Mouse (Mus musculus) forebrain, postnatal 0 days (tissue): Measurements from ENCODE around the gene Ccdc36. TPM values are rescaled to one million over a fixed set of nuclear protein-coding genes. Genes with fewer than 3 reads are reported as not detected.

Experiments used
- ATAC-seq: fragments of 200-750 bp; cut with Nextera tagmentation; 2 replicates; pipeline ENCODE4 v1.8.0; 2017; ENCODE audit warnings: mild to moderate bottlenecking, moderate library complexity
- DNase-seq: peaks from one replicate; pipeline ENCODE4 v3.0.0-alpha.2; 2015
- H3K27ac ChIP-seq: fragments of 300-500 bp; sonication (generic); 2 replicates; pipeline ENCODE4 v1.5.1; 2014; ENCODE audit warnings: low read depth, mild to moderate bottlenecking, antibody characterized with exemption, low read length, moderate library complexity, mixed read lengths
- H3K27me3 ChIP-seq: fragments of 300-500 bp; sonication (generic); 2 replicates; pipeline ENCODE4 v1.6.1; 2014; ENCODE audit warnings: mild to moderate bottlenecking, low read length, mixed read lengths; ENCODE audit not compliant: insufficient read depth
- H3K36me3 ChIP-seq: fragments of 300-500 bp; sonication (generic); 2 replicates; pipeline ENCODE4 v1.6.1; 2014; ENCODE audit warnings: mild to moderate bottlenecking, moderate library complexity; ENCODE audit not compliant: insufficient read depth
- H3K4me1 ChIP-seq: fragments of 300-500 bp; sonication (generic); 2 replicates; pipeline ENCODE4 v1.6.1; 2014; ENCODE audit warnings: antibody characterized with exemption; ENCODE audit not compliant: insufficient read depth
- H3K4me2 ChIP-seq: fragments of 300-500 bp; sonication (generic); 2 replicates; pipeline ENCODE4 v1.6.1; 2014; ENCODE audit warnings: low read depth, mild to moderate bottlenecking, moderate library complexity
- H3K4me3 ChIP-seq: fragments of 300-500 bp; sonication (generic); 2 replicates; pipeline ENCODE4 v1.5.1; 2014; ENCODE audit warnings: low read depth, low read length, mixed read lengths
- H3K9ac ChIP-seq: fragments of 300-500 bp; sonication (generic); 2 replicates; pipeline ENCODE4 v1.6.1; 2014; ENCODE audit warnings: mild to moderate bottlenecking
- H3K9me3 ChIP-seq: fragments of 300-500 bp; sonication (generic); 2 replicates; pipeline ENCODE4 v1.6.1; 2016; ENCODE audit warnings: low read length
- CTCF ChIP-seq: sonication (generic); IDR thresholded peaks from 2 replicates; pipeline ENCODE4 v1.5.1; 2016; ENCODE audit warnings: antibody characterized with exemption, control low read depth, low read depth
- WGBS: fragments of 180-500 bp; shearing (Covaris S2); extraction: QIAGEN DNeasy Blood & Tissue Kit; methylation state at CpG from one replicate; pipeline ENCODE4 v1.1.7; 2014; 5-methylcytosine and 5-hydroxymethylcytosine counted together
- polyA plus RNA-seq: library from polyadenylated mRNA; unstranded; fragments of >200 nt; fragmentation: Nextera tagmentation; extraction: Ambion mirVana; gene quantifications from 2 replicates; pipeline ENCODE4 v1.2.1, GENCODE M21; 2015
- total RNA-seq: library from RNA; depleted of rRNA; stranded (reverse); fragments of >200 nt; gene quantifications from 2 replicates; pipeline ENCODE4 v1.2.3, GENCODE M21; 2014

The Ccdc36 gene
- total and polyA plus RNA-seq, 2 experiments from 2014 or later = 1.8 TPM

- Histone ChIP-seq H3K27ac (no peak overlapping the region), H3K9me3 (no peaks in the 10 kb centered on the region), H3K9ac (no peak overlapping the region), H3K4me2 (no peak overlapping the region), H3K4me3 (no peak overlapping the region), H3K4me1 (no peaks in the 10 kb centered on the region), H3K36me3 (no peaks in the 10 kb centered on the region), H3K27me3 (no peaks in the 10 kb centered on the region)
- peak; percentile 42 for TF ChIP-seq CTCF
- DNase-seq (peak; percentile 24), ATAC-seq (no peak)
- WGBS = 77% methylated on average over 1 of the region's 1 CpGs
Measured at GRCm38 (mm10) chr9:108412221-108412620, 16.1 kb downstream of the Ccdc36 start.

DNA sequence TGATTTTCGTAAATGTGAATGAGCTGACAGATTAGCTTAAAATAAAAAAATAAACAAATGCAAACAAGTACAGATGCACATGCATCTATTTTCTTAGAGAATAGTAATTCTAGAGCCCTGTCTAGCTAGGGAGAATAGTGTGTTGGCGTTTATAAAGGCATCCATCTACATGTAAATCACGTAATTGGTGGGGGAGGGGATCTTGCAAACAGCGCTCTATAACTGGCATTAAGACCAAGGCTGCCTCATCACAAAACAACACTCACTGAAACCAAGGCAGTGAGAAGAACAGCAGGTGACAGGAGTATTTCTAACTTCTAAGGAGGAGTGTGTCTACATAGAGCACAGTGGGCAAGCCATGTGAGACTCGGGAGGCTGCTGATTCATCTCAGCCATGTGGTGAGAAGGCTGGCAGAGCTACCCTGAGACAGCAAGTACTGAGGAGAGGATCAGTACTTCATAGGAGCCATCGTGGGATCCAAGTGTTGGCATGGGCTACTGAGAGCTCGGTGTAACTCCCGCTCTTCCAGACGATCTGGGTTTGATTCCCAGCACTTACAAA lies 16.8 kb downstream of the Ccdc36 start:
- TF ChIP-seq CTCF = no peak
- ATAC-seq (peak; percentile 48), DNase-seq (peak; percentile 39)
- Histone ChIP-seq H3K4me3 (no peak overlapping the region), H3K36me3 (no peaks in the 10 kb centered on the region), H3K9me3 (no peaks in the 10 kb centered on the region), H3K27me3 (no peaks in the 10 kb centered on the region), H3K4me2 (no peak overlapping the region), H3K4me1 (no peaks in the 10 kb centered on the region), H3K27ac (no peak overlapping the region), H3K9ac (no peak overlapping the region)
- 53% methylated on average over 9 of the region's 9 CpGs for WGBS

DNA sequence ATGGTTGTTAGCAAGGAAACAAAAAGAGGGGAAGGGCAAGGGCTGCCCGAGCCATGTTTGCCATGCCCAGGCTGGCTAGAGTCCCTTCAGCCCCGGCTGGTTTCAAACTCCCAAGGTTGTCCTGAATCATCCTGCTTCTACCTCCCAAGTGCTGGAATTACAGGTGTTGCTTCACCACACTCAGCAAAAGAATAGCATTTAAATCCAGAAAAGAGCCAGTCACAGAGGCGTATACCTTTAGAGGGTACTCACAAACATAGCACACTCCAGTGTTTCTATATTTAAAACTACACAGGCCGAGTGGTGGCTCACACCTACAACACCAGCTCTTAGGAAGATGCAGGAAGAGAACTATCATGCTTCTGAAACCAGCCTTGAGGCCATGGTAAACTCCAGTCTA lies 18.7 kb downstream of the Ccdc36 start:
- H3K9ac ChIP-seq = no peak overlapping the region
- no peak overlapping the region for H3K4me3 ChIP-seq
- no peaks in the 10 kb centered on the region for H3K36me3 ChIP-seq
- no peaks in the 10 kb centered on the region for H3K4me1 ChIP-seq
- H3K27ac ChIP-seq = no peak overlapping the region
- ATAC-seq (no peak), DNase-seq (no peak)
- H3K9me3 ChIP-seq = no peaks in the 10 kb centered on the region
- no peak for TF ChIP-seq CTCF
- 88% methylated on average over 4 of the region's 4 CpGs for WGBS
- no peak overlapping the region for H3K4me2 ChIP-seq
- no peaks in the 10 kb centered on the region for H3K27me3 ChIP-seq

- Histone ChIP-seq H3K9me3 (no peaks in the 10 kb centered on the region), H3K36me3 (no peaks in the 10 kb centered on the region), H3K27ac (no peak overlapping the region), H3K9ac (no peak overlapping the region), H3K4me3 (no peak overlapping the region), H3K4me2 (no peak overlapping the region), H3K27me3 (no peaks in the 10 kb centered on the region), H3K4me1 (0 out of 2 replicates have a peak, but pooled peaks cover 8% of the 10 kb centered on the region)
- 84% methylated on average over 8 of the region's 8 CpGs for WGBS
- no peak for TF ChIP-seq CTCF
- ATAC-seq (no peak), DNase-seq (no peak)
Measured at GRCm38 (mm10) chr9:108404451-108404850, 23.8 kb downstream of the Ccdc36 start.

- Histone ChIP-seq H3K4me1 (0 out of 2 replicates have a peak, but pooled peaks cover 8% of the 10 kb centered on the region), H3K9ac (no peak overlapping the region), H3K27me3 (no peaks in the 10 kb centered on the region), H3K4me2 (no peak overlapping the region), H3K4me3 (no peak overlapping the region), H3K36me3 (no peaks in the 10 kb centered on the region), H3K9me3 (no peaks in the 10 kb centered on the region), H3K27ac (no peak overlapping the region)
- DNase-seq (no peak), ATAC-seq (no peak)
- 80% methylated on average over 4 of the region's 4 CpGs for WGBS
- no peak for TF ChIP-seq CTCF
Measured at GRCm38 (mm10) chr9:108403081-108403480, 25.2 kb downstream of the Ccdc36 start.

GRCm38 (mm10) chr9:108401186-108401960 lies 26.9 kb downstream of the Ccdc36 start:
- Histone ChIP-seq H3K27me3 (no peaks in the 10 kb centered on the region), H3K9me3 (no peaks in the 10 kb centered on the region), H3K4me3 (no peak overlapping the region), H3K27ac (peak overlapping the region; percentile 81), H3K9ac (no peak overlapping the region), H3K4me2 (no peak overlapping the region), H3K4me1 (0 out of 2 replicates have a peak, but pooled peaks cover 8% of the 10 kb centered on the region), H3K36me3 (no peaks in the 10 kb centered on the region)
- DNase-seq (peak; percentile 58), ATAC-seq (peak; percentile 65)
- 20% methylated on average over 7 of the region's 7 CpGs for WGBS
- no peak for TF ChIP-seq CTCF

- DNase-seq (no peak), ATAC-seq (no peak)
- Histone ChIP-seq H3K4me3 (no peak overlapping the region), H3K27me3 (no peaks in the 10 kb centered on the region), H3K9ac (no peak overlapping the region), H3K9me3 (no peaks in the 10 kb centered on the region), H3K27ac (no peak overlapping the region), H3K4me2 (no peak overlapping the region), H3K36me3 (peaks cover 8% of the 10 kb centered on the region; the same call in 1 of the 2 replicates), H3K4me1 (0 out of 2 replicates have a peak, but pooled peaks cover 8% of the 10 kb centered on the region)
- no peak for TF ChIP-seq CTCF
- 92% methylated on average over 3 of the region's 3 CpGs for WGBS
Measured at GRCm38 (mm10) chr9:108398324-108398723, 30.0 kb downstream of the Ccdc36 start.
